In genomic region chr5:4661420-4662197, GRCm38 (mm10) we compare ENCODE assay signal across 13 mouse cellular contexts.
DNase-seq lines count a peak whose midpoint lies in the region; ATAC-seq and TF ChIP-seq lines count a peak whose summit lies in the region.
"Had no signal": no experiment of that assay in that cellular context is flagged by ENCODE, and none has a peak within 500 bp of the region (broad histone marks: within the 10 kb centered on the region; RNA-seq: fewer than 3 reads in every experiment).

No protein-coding gene starts in this region.

- intact Hi-C loops in left cerebral cortex, adult 2 months (cut with DNase I): no loop called here
- intact Hi-C loops in left cerebral cortex, postnatal 10 days (cut with DNase I): no loop called here

- H3K27me3 ChIP-seq in heart, embryonic 15.5 days: no peaks in the 10 kb centered on the region
- no peaks in the 10 kb centered on the region for H3K27me3 ChIP-seq in intestine, embryonic 15.5 days (replicated peaks)
- peaks cover 7% of the 10 kb centered on the region for H3K27me3 ChIP-seq in limb, embryonic 13.5 days
- H3K27me3 ChIP-seq: midbrain, embryonic 15.5 days had no signal

- 35% methylated on average over 12 of the region's 12 CpGs for WGBS in heart, embryonic 15.5 days
- 12% methylated on average over 12 of the region's 12 CpGs for WGBS in intestine, embryonic 15.5 days
- 17% methylated on average over 12 of the region's 12 CpGs for WGBS in limb, embryonic 13.5 days

- DNase-seq in heart, adult 18-20 months: no peak
- DNase-seq in lung, postnatal 36 days: peak; percentile 57
- no peak for DNase-seq in left cerebral cortex, adult 2 months (ENCODE audit: extremely low spot score in 1 of 2, low spot score in 2 of 2)
- no peak for DNase-seq in left cerebral cortex, postnatal 10 days (ENCODE audit: extremely low spot score in 1 of 2, low spot score in 2 of 2)
- DNase-seq in adrenal gland, adult 8-10 months: no peak
- DNase-seq: adrenal gland, postnatal 25 days; cerebellum, adult 11-12 months; liver, postnatal 0 days had no signal

- H3K36me3 ChIP-seq in heart, embryonic 15.5 days: no peaks in the 10 kb centered on the region
- H3K36me3 ChIP-seq in intestine, embryonic 15.5 days: no peaks in the 10 kb centered on the region
- no peaks in the 10 kb centered on the region for H3K36me3 ChIP-seq in limb, embryonic 13.5 days
- H3K36me3 ChIP-seq: embryonic facial prominence, embryonic 10.5 days; midbrain, embryonic 15.5 days had no signal

- no peak overlapping the region for H3K4me3 ChIP-seq in heart, embryonic 15.5 days
- H3K4me3 ChIP-seq in intestine, embryonic 15.5 days (replicated peaks): no peak overlapping the region
- no peak overlapping the region for H3K4me3 ChIP-seq in limb, embryonic 13.5 days
- no peak overlapping the region for H3K4me3 ChIP-seq in left cerebral cortex, adult 2 months
- H3K4me3 ChIP-seq: embryonic facial prominence, embryonic 10.5 days; midbrain, embryonic 15.5 days had no signal

- no peak for ATAC-seq in heart, embryonic 15.5 days (replicated peaks; ENCODE audit: insufficient number of reproducible peaks, insufficient read depth, low FRiP score, low read depth)
- ATAC-seq in intestine, embryonic 15.5 days: peak; percentile 75
- ATAC-seq in limb, embryonic 13.5 days (ENCODE audit: low FRiP score, low read depth): no peak
- ATAC-seq: liver, postnatal 0 days; midbrain, embryonic 15.5 days had no signal

- no peak overlapping the region for H3K9ac ChIP-seq in heart, embryonic 15.5 days
- H3K9ac ChIP-seq in intestine, embryonic 15.5 days: no peak overlapping the region
- no peak overlapping the region for H3K9ac ChIP-seq in limb, embryonic 13.5 days
- H3K9ac ChIP-seq: liver, postnatal 0 days; midbrain, embryonic 15.5 days had no signal

- H3K4me1 ChIP-seq in heart, embryonic 15.5 days (replicated peaks): no peaks in the 10 kb centered on the region; the same call in 1 of the 2 replicates
- peaks cover 7% of the 10 kb centered on the region; the same call in 1 of the 2 replicates for H3K4me1 ChIP-seq in intestine, embryonic 15.5 days (replicated peaks)
- peaks cover 26% of the 10 kb centered on the region for H3K4me1 ChIP-seq in limb, embryonic 13.5 days

- no peak overlapping the region for H3K27ac ChIP-seq in heart, embryonic 15.5 days
- no peak overlapping the region for H3K27ac ChIP-seq in intestine, embryonic 15.5 days
- H3K27ac ChIP-seq in limb, embryonic 13.5 days: no peak overlapping the region
- H3K27ac ChIP-seq in left cerebral cortex, adult 2 months: no peak overlapping the region
- H3K27ac ChIP-seq: embryonic facial prominence, embryonic 10.5 days; midbrain, embryonic 15.5 days had no signal

- no peak for TF ChIP-seq CTCF in left cerebral cortex, adult 2 months (IDR thresholded peaks at IDR 0.05)

- H3K9me3 ChIP-seq in heart, embryonic 15.5 days (replicated peaks): no peaks in the 10 kb centered on the region
- no peaks in the 10 kb centered on the region for H3K9me3 ChIP-seq in intestine, embryonic 15.5 days
- H3K9me3 ChIP-seq in limb, embryonic 13.5 days: 0 out of 2 replicates have a peak, but pooled peaks cover 3% of the 10 kb centered on the region
- H3K9me3 ChIP-seq: midbrain, embryonic 15.5 days had no signal

- H3K4me2 ChIP-seq in heart, embryonic 15.5 days: peak overlapping the region; percentile 21; the same call in 1 of the 2 replicates
- peak overlapping the region; percentile 32; the same call in 1 of the 2 replicates for H3K4me2 ChIP-seq in intestine, embryonic 15.5 days (replicated peaks)
- peak overlapping the region; percentile 48 for H3K4me2 ChIP-seq in limb, embryonic 13.5 days (replicated peaks)
